Mouse (Mus musculus) urinary bladder, adult 2 months (tissue): Measurements from ENCODE around the gene Gsto2. TPM values are rescaled to one million over a fixed set of nuclear protein-coding genes. Genes with fewer than 3 reads are reported as not detected.

Experiments used
- DNase-seq: peaks from one replicate; pipeline ENCODE4 v3.0.0; 2022; ENCODE audit warnings: low spot score
- polyA plus RNA-seq: library from polyadenylated mRNA; depleted of rRNA; stranded (reverse); fragments of >200 nt; gene quantifications from 2 replicates; pipeline ENCODE4 v1.2.3, GENCODE M21; 2012; rRNA removed

Gsto2 gene
- polyA plus RNA-seq, 1 experiment = 7.3 TPM

GRCm38 (mm10) chr19:47919126-47919965 lies 54.0 kb downstream of the Gsto2 start, which contains the start of the genes Cfap43 and Itprip:
Cfap43 (minus strand) TSS chr19:47919287.
Itprip (minus strand) TSS chr19:47919299.
- peak; percentile 67 for DNase-seq

GRCm38 (mm10) chr19:47919966-47920375 lies 54.6 kb downstream of the Gsto2 start:
- DNase-seq = no peak

DNA sequence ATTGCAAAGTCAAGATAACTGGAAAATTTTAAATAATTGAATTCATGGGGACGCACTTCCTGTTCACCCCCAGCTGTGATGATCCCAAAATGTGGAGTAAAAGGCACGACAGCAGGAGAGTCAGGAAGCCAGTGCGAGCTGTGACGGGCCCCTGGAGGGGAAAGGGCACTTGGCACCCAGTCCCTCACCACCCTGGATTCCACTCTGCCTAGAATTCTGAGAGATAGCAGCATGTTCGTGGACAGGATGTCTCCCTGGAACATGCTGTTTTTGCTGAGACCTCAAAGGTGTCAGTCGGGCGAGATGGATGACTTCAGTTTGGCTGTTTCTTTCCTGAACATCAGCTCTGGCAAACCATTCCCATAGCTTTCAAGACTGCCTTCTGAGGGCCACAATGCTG lies 60.5 kb downstream of the Gsto2 start:
- DNase-seq = no peak

DNA sequence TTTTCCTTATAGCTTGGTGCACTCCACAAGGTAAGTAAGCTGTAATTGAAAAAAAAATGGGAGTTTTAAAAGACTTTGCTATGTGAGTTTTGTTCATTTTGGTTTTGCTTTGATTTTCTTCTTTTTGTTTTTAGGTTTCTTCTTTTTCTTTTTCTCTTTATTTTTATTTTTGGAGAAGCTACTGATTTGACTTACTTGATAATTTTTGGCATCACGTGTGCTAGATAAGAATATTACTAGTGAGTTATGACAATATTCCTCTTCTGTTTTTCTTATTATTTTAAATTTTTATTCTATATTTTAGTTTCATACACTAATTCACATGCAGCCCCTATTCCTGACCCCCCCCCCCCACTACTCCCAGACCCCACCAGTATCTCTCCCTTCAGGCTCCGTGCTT lies 61.7 kb downstream of the Gsto2 start:
- DNase-seq = no peak

DNA sequence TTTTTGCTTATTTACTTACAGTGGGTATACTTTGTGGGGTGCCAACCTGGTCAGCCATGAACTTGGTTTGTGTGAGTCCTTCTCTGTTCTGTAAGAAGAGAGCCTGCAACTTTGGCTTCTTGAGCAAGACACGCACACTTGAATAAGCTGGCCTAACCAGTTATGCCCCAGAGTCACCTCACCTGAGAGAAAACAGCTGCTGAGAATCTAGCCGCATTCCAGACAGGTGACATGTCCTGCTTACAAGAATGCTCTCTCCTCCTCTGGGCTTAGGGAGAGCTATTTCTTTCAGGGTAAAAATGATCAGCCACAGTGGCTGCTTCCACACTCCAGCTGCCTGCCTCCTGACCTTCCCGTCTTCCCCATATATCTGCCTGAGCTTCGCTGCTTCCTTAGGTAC lies 63.7 kb downstream of the Gsto2 start:
- DNase-seq = no peak

- no peak for DNase-seq
These were observed 66.8 kb downstream of the Gsto2 start for GRCm38 (mm10) chr19:47931982-47932638.

DNA sequence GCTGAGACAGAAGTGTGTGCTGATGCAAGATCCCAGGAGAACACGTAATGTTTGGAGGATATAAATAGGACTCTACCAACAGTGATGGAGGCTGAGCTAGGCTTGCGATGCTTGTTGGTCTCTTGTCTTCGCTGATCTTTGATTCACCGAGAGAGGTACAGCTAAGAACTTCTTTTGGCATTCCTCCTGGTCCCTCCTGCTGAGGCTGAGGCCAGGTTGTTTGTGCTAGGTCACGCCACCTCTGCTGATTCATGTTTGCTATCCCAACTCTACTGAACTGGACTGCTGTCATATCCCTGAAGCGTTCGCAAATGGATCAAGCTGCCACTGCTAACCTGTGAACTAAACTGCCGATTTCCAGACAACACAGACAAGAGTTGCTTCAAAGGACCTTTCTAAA lies 68.8 kb downstream of the Gsto2 start:
- no peak for DNase-seq

DNA sequence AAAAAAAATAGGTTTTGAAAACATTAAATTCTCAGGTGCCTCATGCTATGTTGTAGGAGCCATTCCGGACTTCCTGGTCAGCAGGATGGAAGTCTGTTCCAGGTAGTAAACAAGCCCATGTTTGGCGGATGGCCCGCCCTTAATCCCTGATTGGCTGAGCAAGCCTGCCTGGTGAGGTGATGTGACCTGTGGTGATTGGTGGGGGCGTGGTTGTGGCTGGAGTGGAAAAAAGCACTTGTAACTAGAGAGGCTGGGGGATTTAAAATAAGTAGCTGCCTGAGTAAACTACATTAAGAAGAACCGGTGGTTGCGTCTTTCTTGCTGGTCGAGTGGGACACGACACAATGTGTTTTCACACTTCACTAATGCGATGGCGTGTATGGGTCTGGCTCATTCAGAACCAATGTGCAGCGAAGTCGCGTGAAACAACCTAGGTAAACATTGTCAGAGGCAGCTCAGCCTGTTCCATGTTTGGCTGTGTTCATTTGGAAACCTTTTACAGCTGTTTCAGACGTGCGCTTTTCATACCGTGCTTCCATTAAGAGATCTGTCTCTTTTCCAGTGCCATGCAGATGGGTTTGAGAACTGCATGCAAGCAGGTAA lies 69.4 kb downstream of the Gsto2 start:
- no peak for DNase-seq

DNA sequence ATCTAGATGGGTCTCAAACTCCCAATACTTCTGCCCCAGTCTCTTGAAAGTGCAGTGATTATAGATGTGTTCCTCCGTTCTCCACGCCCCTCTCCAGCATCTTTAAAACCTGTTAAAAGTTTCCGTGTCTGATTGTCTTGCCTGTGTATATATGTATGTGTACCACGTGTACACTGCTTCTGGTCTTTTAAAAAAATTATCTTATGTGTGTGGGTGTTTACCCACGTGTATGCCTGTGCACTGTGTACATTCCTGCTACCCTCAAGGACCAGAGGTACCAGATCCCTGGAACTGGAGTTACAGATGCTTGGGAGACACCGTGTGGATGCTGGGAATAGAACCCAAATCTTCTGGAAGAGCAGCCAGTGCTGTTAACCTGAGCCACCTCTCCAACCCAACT lies 70.2 kb downstream of the Gsto2 start:
- DNase-seq = no peak

Other genes with a start within 250 kb of the Gsto2 start
- 4.2 and 6.1 TPM in 2 replicates for gene Col17a1, start 173.4 kb upstream of the Gsto2 start, polyA plus RNA-seq
- gene Sfr1, start 133.9 kb upstream of the Gsto2 start, polyA plus RNA-seq = 86.0 and 86.3 TPM in 2 replicates
- 478 and 508 TPM in 2 replicates for gene Gsto1, start 10.6 kb upstream of the Gsto2 start, polyA plus RNA-seq
- 0.21 and 0.66 TPM in 2 replicates for gene Cfap43, start 53.8 kb downstream of the Gsto2 start, polyA plus RNA-seq
- 6.3 and 7.8 TPM in 2 replicates for gene Itprip, start 53.8 kb downstream of the Gsto2 start, polyA plus RNA-seq
- gene Cfap58, start 72.1 kb downstream of the Gsto2 start, polyA plus RNA-seq = not detected in 2 replicates